Comparison of ENCODE assay signal across 10 mouse cellular contexts in the genomic region with DNA sequence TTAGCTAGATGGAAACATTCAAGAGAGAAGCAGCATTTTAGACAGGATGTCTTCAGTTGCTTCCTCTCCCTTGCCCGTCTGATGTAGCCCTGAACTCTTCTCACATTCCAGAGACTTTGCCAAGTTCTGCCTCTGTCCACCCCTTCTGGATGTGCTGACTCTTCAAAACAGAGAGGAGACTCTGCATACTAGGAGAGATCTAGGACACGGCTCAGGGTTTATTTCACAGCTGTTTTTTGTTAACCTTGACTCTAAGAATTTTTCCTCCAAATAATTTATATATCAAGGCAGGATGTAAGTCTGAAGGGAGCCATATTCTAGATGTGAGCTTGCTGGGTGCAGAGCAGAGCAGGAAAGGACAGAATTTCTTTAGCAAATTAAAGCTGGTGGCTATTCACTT.
DNase-seq lines count a peak whose midpoint lies in the region; ATAC-seq and TF ChIP-seq lines count a peak whose summit lies in the region.
"Had no signal": no experiment of that assay in that cellular context is flagged by ENCODE, and none has a peak within 500 bp of the region (broad histone marks: within the 10 kb centered on the region; RNA-seq: fewer than 3 reads in every experiment).

No protein-coding gene starts in this region.

- H3K4me1 ChIP-seq in heart, embryonic 12.5 days (replicated peaks), result 0 out of 2 replicates have a peak, but pooled peaks cover 7% of the 10 kb centered on the region
- H3K4me1 ChIP-seq in heart, embryonic 11.5 days (ENCODE audit: control insufficient read depth, insufficient read depth, low read length), result peaks cover 6% of the 10 kb centered on the region; the same call in 1 of the 2 replicates
- H3K4me1 ChIP-seq in midbrain, postnatal 0 days (ENCODE audit: insufficient read depth, low read length), result no peaks in the 10 kb centered on the region
- peaks cover 8% of the 10 kb centered on the region for H3K4me1 ChIP-seq in midbrain, embryonic 15.5 days
- peaks cover 12% of the 10 kb centered on the region; the same call in 1 of the 2 replicates for H3K4me1 ChIP-seq in kidney, embryonic 16.5 days (ENCODE audit: insufficient read depth, low read length)
- peaks cover 11% of the 10 kb centered on the region for H3K4me1 ChIP-seq in stomach, embryonic 16.5 days (ENCODE audit: control insufficient read depth, insufficient read depth, low read length)
- H3K4me1 ChIP-seq: liver, embryonic 13.5 days had no signal

- H3K9ac ChIP-seq in heart, embryonic 12.5 days, result no peak overlapping the region
- H3K9ac ChIP-seq in heart, embryonic 11.5 days (ENCODE audit: low read depth, low read length), result no peak overlapping the region
- H3K9ac ChIP-seq in midbrain, postnatal 0 days (replicated peaks; ENCODE audit: low read length, poor library complexity, severe bottlenecking), result no peak overlapping the region
- no peak overlapping the region for H3K9ac ChIP-seq in midbrain, embryonic 15.5 days
- no peak overlapping the region for H3K9ac ChIP-seq in kidney, embryonic 16.5 days (replicated peaks; ENCODE audit: low read length)
- H3K9ac ChIP-seq in stomach, embryonic 16.5 days (ENCODE audit: low read length), result no peak overlapping the region
- H3K9ac ChIP-seq: liver, embryonic 13.5 days had no signal

- H3K9me3 ChIP-seq in heart, embryonic 12.5 days (replicated peaks), result no peaks in the 10 kb centered on the region
- no peaks in the 10 kb centered on the region for H3K9me3 ChIP-seq in heart, embryonic 11.5 days (replicated peaks; ENCODE audit: control insufficient read depth, low read length)
- H3K9me3 ChIP-seq in midbrain, postnatal 0 days (ENCODE audit: low read length), result no peaks in the 10 kb centered on the region
- H3K9me3 ChIP-seq in midbrain, embryonic 15.5 days, result no peaks in the 10 kb centered on the region
- H3K9me3 ChIP-seq in kidney, embryonic 16.5 days (ENCODE audit: low read length), result no peaks in the 10 kb centered on the region
- no peaks in the 10 kb centered on the region for H3K9me3 ChIP-seq in stomach, embryonic 16.5 days (replicated peaks; ENCODE audit: control insufficient read depth, low read length)
- H3K9me3 ChIP-seq: liver, embryonic 13.5 days had no signal

- H3K4me3 ChIP-seq in heart, embryonic 12.5 days, result no peak overlapping the region
- no peak overlapping the region for H3K4me3 ChIP-seq in heart, embryonic 11.5 days (ENCODE audit: low read depth, low read length)
- H3K4me3 ChIP-seq in midbrain, postnatal 0 days (ENCODE audit: low read depth, low read length), result no peak overlapping the region
- H3K4me3 ChIP-seq in midbrain, embryonic 15.5 days, result no peak overlapping the region
- H3K4me3 ChIP-seq in kidney, embryonic 16.5 days (ENCODE audit: low read length), result no peak overlapping the region
- H3K4me3 ChIP-seq in stomach, embryonic 16.5 days (replicated peaks; ENCODE audit: low read length), result no peak overlapping the region
- H3K4me3 ChIP-seq: liver, embryonic 13.5 days had no signal

- H3K4me2 ChIP-seq in heart, embryonic 12.5 days, result no peak overlapping the region
- H3K4me2 ChIP-seq in heart, embryonic 11.5 days, result no peak overlapping the region
- H3K4me2 ChIP-seq in midbrain, postnatal 0 days (ENCODE audit: low read depth, low read length, poor library complexity, severe bottlenecking), result no peak overlapping the region
- no peak overlapping the region for H3K4me2 ChIP-seq in midbrain, embryonic 15.5 days
- H3K4me2 ChIP-seq in kidney, embryonic 16.5 days (replicated peaks; ENCODE audit: low read depth, low read length), result no peak overlapping the region
- H3K4me2 ChIP-seq in stomach, embryonic 16.5 days (ENCODE audit: low read depth, low read length), result no peak overlapping the region
- H3K4me2 ChIP-seq: liver, embryonic 13.5 days had no signal

- 0 out of 2 replicates have a peak, but pooled peaks have one; percentile 63 for ATAC-seq in heart, embryonic 12.5 days (ENCODE audit: insufficient number of reproducible peaks, low FRiP score)
- ATAC-seq in heart, embryonic 11.5 days (replicated peaks; ENCODE audit: insufficient number of reproducible peaks, low FRiP score, low TSS enrichment), result no peak; the same call in 1 of the 2 replicates
- ATAC-seq in midbrain, postnatal 0 days (ENCODE audit: low FRiP score), result no peak
- ATAC-seq in midbrain, embryonic 15.5 days (replicated peaks), result no peak
- peak; percentile 94 for ATAC-seq in kidney, embryonic 16.5 days (ENCODE audit: low FRiP score, low TSS enrichment)
- peak; percentile 88 for ATAC-seq in stomach, embryonic 16.5 days (ENCODE audit: insufficient read depth, low FRiP score)

- no peak overlapping the region for H3K27ac ChIP-seq in heart, embryonic 12.5 days (ENCODE audit: poor library complexity, severe bottlenecking)
- H3K27ac ChIP-seq in heart, embryonic 11.5 days (ENCODE audit: low read depth, low read length), result no peak overlapping the region
- H3K27ac ChIP-seq in midbrain, postnatal 0 days (ENCODE audit: low read depth, low read length), result no peak overlapping the region
- no peak overlapping the region for H3K27ac ChIP-seq in midbrain, embryonic 15.5 days
- peak overlapping the region; percentile 79 for H3K27ac ChIP-seq in kidney, embryonic 16.5 days (ENCODE audit: low read length)
- peak overlapping the region; percentile 77 for H3K27ac ChIP-seq in stomach, embryonic 16.5 days (ENCODE audit: low read length)
- H3K27ac ChIP-seq: liver, embryonic 13.5 days had no signal

- no peaks in the 10 kb centered on the region for H3K36me3 ChIP-seq in heart, embryonic 12.5 days
- no peaks in the 10 kb centered on the region for H3K36me3 ChIP-seq in heart, embryonic 11.5 days (ENCODE audit: control insufficient read depth, insufficient read depth, low read length)
- H3K36me3 ChIP-seq in midbrain, postnatal 0 days (ENCODE audit: insufficient read depth, low read length), result no peaks in the 10 kb centered on the region
- no peaks in the 10 kb centered on the region for H3K36me3 ChIP-seq in midbrain, embryonic 15.5 days (replicated peaks)
- no peaks in the 10 kb centered on the region for H3K36me3 ChIP-seq in kidney, embryonic 16.5 days (ENCODE audit: insufficient read depth, low read length)
- H3K36me3 ChIP-seq in stomach, embryonic 16.5 days (ENCODE audit: control insufficient read depth, insufficient read depth, low read length), result no peaks in the 10 kb centered on the region
- H3K36me3 ChIP-seq: liver, embryonic 13.5 days had no signal

- DNase-seq in midbrain, postnatal 0 days (ENCODE audit: low spot score), result peak; percentile 13
- DNase-seq in thymus, postnatal 10 days (ENCODE audit: low spot score in 2 of 2), result no peak
- no peak for DNase-seq in cerebellum, adult 8-10 months
- DNase-seq: cerebellum, postnatal 10 days; liver, embryonic 13.5 days had no signal

- no peaks in the 10 kb centered on the region for H3K27me3 ChIP-seq in heart, embryonic 12.5 days (replicated peaks)
- H3K27me3 ChIP-seq in heart, embryonic 11.5 days (ENCODE audit: control insufficient read depth, insufficient read depth, low read length), result no peaks in the 10 kb centered on the region
- no peaks in the 10 kb centered on the region for H3K27me3 ChIP-seq in midbrain, postnatal 0 days (ENCODE audit: insufficient read depth, low read length)
- H3K27me3 ChIP-seq in midbrain, embryonic 15.5 days (replicated peaks), result no peaks in the 10 kb centered on the region
- no peaks in the 10 kb centered on the region for H3K27me3 ChIP-seq in kidney, embryonic 16.5 days (ENCODE audit: insufficient read depth, low read length)
- no peaks in the 10 kb centered on the region for H3K27me3 ChIP-seq in stomach, embryonic 16.5 days (ENCODE audit: control insufficient read depth, insufficient read depth, low read length)
- H3K27me3 ChIP-seq: liver, embryonic 13.5 days had no signal

- TF ChIP-seq CTCF in midbrain, postnatal 0 days (IDR thresholded peaks at IDR 0.05), result no peak

- 25% methylated on average over 2 of the region's 2 CpGs for WGBS in heart, embryonic 12.5 days
- 37% methylated on average over 2 of the region's 2 CpGs for WGBS in heart, embryonic 11.5 days (ENCODE audit: insufficient replicate concordance)
- WGBS in midbrain, postnatal 0 days, result 54% methylated on average over 2 of the region's 2 CpGs
- WGBS in midbrain, embryonic 15.5 days, result 65% methylated on average over 2 of the region's 2 CpGs
- WGBS in kidney, embryonic 16.5 days, result 25% methylated on average over 2 of the region's 2 CpGs
- WGBS in stomach, embryonic 16.5 days, result 24% methylated on average over 2 of the region's 2 CpGs

Comparison
In these comparisons a context has a peak if more than half of its experiments do, and no peak if none do; other contexts are left out.
1. ATAC-seq: peak in heart, embryonic 12.5 days (single experiment), kidney, embryonic 16.5 days (single experiment) and stomach, embryonic 16.5 days (single experiment); none in heart, embryonic 11.5 days (single experiment), midbrain, postnatal 0 days (single experiment) and midbrain, embryonic 15.5 days (single experiment).
2. H3K27ac ChIP-seq: peak in kidney, embryonic 16.5 days (single experiment) and stomach, embryonic 16.5 days (single experiment); none in heart, embryonic 12.5 days (single experiment), heart, embryonic 11.5 days (single experiment), midbrain, postnatal 0 days (single experiment) and midbrain, embryonic 15.5 days (single experiment).